ENCODE assay signal across 8 mouse cellular contexts in the genomic region with DNA sequence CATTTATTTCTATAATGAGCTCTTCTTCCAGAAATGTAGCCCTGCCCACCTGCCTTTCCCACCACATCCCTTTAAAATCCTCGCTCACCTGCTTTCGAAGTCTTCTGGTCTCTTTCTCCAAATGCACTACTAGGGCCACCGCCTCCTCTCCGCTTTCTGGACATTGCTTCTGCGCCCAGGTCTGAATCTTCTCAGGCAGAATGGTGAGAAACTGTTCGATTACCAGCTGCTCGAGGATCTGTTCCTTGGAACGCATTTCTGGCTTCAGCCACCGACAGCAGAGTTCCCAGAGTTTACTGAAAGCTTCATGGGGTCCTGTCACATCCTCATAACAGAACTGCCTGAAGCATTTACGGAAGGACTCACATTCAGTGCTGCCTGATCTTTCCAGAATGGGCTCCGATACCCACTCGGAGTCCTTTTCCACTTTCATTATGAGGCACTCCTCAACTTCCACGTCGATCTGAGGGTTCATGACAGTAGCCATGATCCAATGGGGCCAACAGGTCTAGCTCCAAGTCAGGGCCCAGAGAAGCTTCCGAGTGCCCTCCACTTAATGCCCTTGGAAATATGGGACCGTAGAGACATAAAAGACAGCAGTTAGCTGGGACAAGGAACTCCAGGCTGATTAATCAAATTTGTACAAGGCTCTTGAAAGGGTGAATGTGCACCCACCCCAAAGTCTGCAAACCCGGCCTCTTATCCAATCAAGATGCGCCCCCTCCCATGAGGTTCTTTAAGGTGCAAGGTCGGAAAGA. TPM values are rescaled to one million over a fixed set of nuclear protein-coding genes. Genes with fewer than 3 reads are reported as not detected.
DNase-seq lines count a peak whose midpoint lies in the region; ATAC-seq and TF ChIP-seq lines count a peak whose summit lies in the region.

No protein-coding gene starts in this region.

- no peak for TF ChIP-seq CTCF in stomach, postnatal 0 days (IDR thresholded peaks at IDR 0.05; ENCODE audit: low read depth)
- TF ChIP-seq CTCF in thymus, adult 2 months (IDR thresholded peaks at IDR 0.05; ENCODE audit: borderline replicate concordance, control insufficient read depth, extremely low read depth, insufficient read depth, low read length, poor library complexity) = no peak

- peak overlapping the region; percentile 72 for H3K4me3 ChIP-seq in heart, embryonic 16.5 days (ENCODE audit: low read length)
- peak overlapping the region; percentile 65 for H3K4me3 ChIP-seq in limb, embryonic 15.5 days
- peak overlapping the region; percentile 53 for H3K4me3 ChIP-seq in stomach, postnatal 0 days (ENCODE audit: low read depth, low read length)
- no peak overlapping the region for H3K4me3 ChIP-seq in thymus, adult 2 months (ENCODE audit: control insufficient read depth, insufficient read depth, low read length)

- no peak for TF ChIP-seq POLR2A in thymus, adult 2 months (IDR thresholded peaks at IDR 0.05; ENCODE audit: control insufficient read depth, extremely low read depth, insufficient read depth, low read length, poor library complexity)

- peaks cover 8% of the 10 kb centered on the region for H3K4me1 ChIP-seq in heart, embryonic 16.5 days (ENCODE audit: control insufficient read depth, insufficient read depth, low read length)
- peaks cover 19% of the 10 kb centered on the region for H3K4me1 ChIP-seq in limb, embryonic 15.5 days
- H3K4me1 ChIP-seq in stomach, postnatal 0 days (replicated peaks; ENCODE audit: control insufficient read depth, insufficient read depth) = no peaks in the 10 kb centered on the region
- H3K4me1 ChIP-seq in thymus, adult 2 months (replicated peaks; ENCODE audit: control insufficient read depth, insufficient read depth, low read length) = no peaks in the 10 kb centered on the region

- H3K36me3 ChIP-seq in heart, embryonic 16.5 days (ENCODE audit: control insufficient read depth, insufficient read depth) = no peaks in the 10 kb centered on the region
- 0 out of 2 replicates have a peak, but pooled peaks cover 4% of the 10 kb centered on the region for H3K36me3 ChIP-seq in limb, embryonic 15.5 days
- H3K36me3 ChIP-seq in stomach, postnatal 0 days (ENCODE audit: control insufficient read depth, insufficient read depth, low read length) = no peaks in the 10 kb centered on the region
- no peaks in the 10 kb centered on the region for H3K36me3 ChIP-seq in thymus, adult 2 months (ENCODE audit: control insufficient read depth, insufficient read depth, low read length)

- peaks cover 2% of the 10 kb centered on the region; the same call in 1 of the 2 replicates for H3K27me3 ChIP-seq in heart, embryonic 16.5 days (ENCODE audit: control insufficient read depth, insufficient read depth, low read length)
- H3K27me3 ChIP-seq in limb, embryonic 15.5 days = no peaks in the 10 kb centered on the region
- no peaks in the 10 kb centered on the region for H3K27me3 ChIP-seq in stomach, postnatal 0 days (ENCODE audit: control insufficient read depth, insufficient read depth, low read length)
- H3K27me3 ChIP-seq in thymus, adult 2 months (ENCODE audit: control insufficient read depth, insufficient read depth, low read length) = no peaks in the 10 kb centered on the region; the same call in 1 of the 2 replicates

- DNase-seq in layer of hippocampus, adult 18-20 months (ENCODE audit: low spot score in 2 of 2) = peak; percentile 8 to 30
- no peak for DNase-seq in layer of hippocampus, adult 9-11 months
- peak; percentile 68 to 70 for DNase-seq in cerebellum, postnatal 10 days
- no peak for DNase-seq in stomach, postnatal 0 days (ENCODE audit: low spot score)
- no peak for DNase-seq in thymus, adult 2 months
- no peak for DNase-seq in kidney, postnatal 25 days

- TF ChIP-seq EP300 in stomach, postnatal 0 days (optimal IDR thresholded peaks at IDR 0.05) = no peak

- H3K9ac ChIP-seq in heart, embryonic 16.5 days (ENCODE audit: low read length) = peak overlapping the region; percentile 75
- peak overlapping the region; percentile 45; the same call in 1 of the 2 replicates for H3K9ac ChIP-seq in limb, embryonic 15.5 days
- peak overlapping the region; percentile 51 for H3K9ac ChIP-seq in stomach, postnatal 0 days (ENCODE audit: low read length)

- no peak overlapping the region for H3K27ac ChIP-seq in heart, embryonic 16.5 days (ENCODE audit: low read length)
- H3K27ac ChIP-seq in limb, embryonic 15.5 days = 0 out of 2 replicates have a peak overlapping the region, but pooled peaks have one; percentile 43
- no peak overlapping the region for H3K27ac ChIP-seq in stomach, postnatal 0 days (replicated peaks)
- no peak overlapping the region for H3K27ac ChIP-seq in thymus, adult 2 months (ENCODE audit: control insufficient read depth, insufficient read depth, low read length)

- 39% methylated on average over 19 of the region's 19 CpGs for WGBS in heart, embryonic 16.5 days
- WGBS in limb, embryonic 15.5 days = 35% methylated on average over 19 of the region's 19 CpGs
- 29% methylated on average over 19 of the region's 19 CpGs for WGBS in stomach, postnatal 0 days
- WGBS in thymus, adult 2 months = 60% methylated on average over 19 of the region's 19 CpGs

- no peaks in the 10 kb centered on the region for H3K9me3 ChIP-seq in heart, embryonic 16.5 days (replicated peaks; ENCODE audit: control insufficient read depth, low read length)
- H3K9me3 ChIP-seq in limb, embryonic 15.5 days = no peaks in the 10 kb centered on the region
- H3K9me3 ChIP-seq in stomach, postnatal 0 days (ENCODE audit: control insufficient read depth, low read length) = no peaks in the 10 kb centered on the region

- H3K4me2 ChIP-seq in heart, embryonic 16.5 days (ENCODE audit: low read depth, low read length) = peak overlapping the region; percentile 77
- H3K4me2 ChIP-seq in limb, embryonic 15.5 days = peak overlapping the region; percentile 94
- peak overlapping the region; percentile 86 for H3K4me2 ChIP-seq in stomach, postnatal 0 days (replicated peaks; ENCODE audit: low read depth)

- ATAC-seq in heart, embryonic 16.5 days (replicated peaks; ENCODE audit: extremely low read depth, insufficient read depth, low FRiP score) = no peak
- no peak for ATAC-seq in limb, embryonic 15.5 days (ENCODE audit: insufficient number of reproducible peaks, low FRiP score, low TSS enrichment, low read depth)
- ATAC-seq in stomach, postnatal 0 days (ENCODE audit: low FRiP score, low TSS enrichment) = no peak

RNA-seq across cellular contexts. Expression of gene Zkscan2, which starts 0.6 kb away (rescaled TPM):
- total RNA-seq in layer of hippocampus, adult 18-20 months (2021) = 10 to 100 TPM; 16.0 to 17.3 TPM
- polyA plus RNA-seq in heart, embryonic 16.5 days (2015; fragmentation: Nextera tagmentation; extraction: Ambion mirVana) = 0.72 and 1.5 TPM in 2 replicates
- 1.6 and 2.2 TPM in 2 replicates for polyA plus RNA-seq in limb, embryonic 15.5 days (2015; fragmentation: Nextera tagmentation; extraction: Ambion mirVana)
- polyA plus RNA-seq in stomach, postnatal 0 days (2015; fragmentation: Nextera tagmentation; extraction: Ambion mirVana) = 0.25 and 0.28 TPM in 2 replicates
- polyA plus RNA-seq in thymus, adult 2 months (2012; rRNA removed) = not detected in 2 replicates

RNA-seq across cellular contexts. Expression of gene Aqp8, which starts 37.6 kb away (rescaled TPM):
- not detected for total RNA-seq in layer of hippocampus, adult 18-20 months (2021)
- 0.83 and 1.00 TPM in 2 replicates for polyA plus RNA-seq in heart, embryonic 16.5 days (2015; fragmentation: Nextera tagmentation; extraction: Ambion mirVana)
- polyA plus RNA-seq in limb, embryonic 15.5 days (2015; fragmentation: Nextera tagmentation; extraction: Ambion mirVana) = not detected in 2 replicates
- 0.06 and 0.13 TPM in 2 replicates for polyA plus RNA-seq in stomach, postnatal 0 days (2015; fragmentation: Nextera tagmentation; extraction: Ambion mirVana)
- polyA plus RNA-seq in thymus, adult 2 months (2012; rRNA removed) = 0.31 and 0.41 TPM in 2 replicates

Comparison
In these comparisons a context has a peak if more than half of its experiments do, and no peak if none do; other contexts are left out.
1. DNase-seq: peak in layer of hippocampus, adult 18-20 months (2 of 2) and cerebellum, postnatal 10 days (2 of 2); none in layer of hippocampus, adult 9-11 months (single experiment), stomach, postnatal 0 days (single experiment), thymus, adult 2 months (single experiment) and kidney, postnatal 25 days (0 of 2).
2. Peak in every context shown above with its lines, with median percentiles within 50 percentile points of each other: H3K4me2 ChIP-seq and H3K9ac ChIP-seq.